Mouse (Mus musculus) MEL (cell line): ENCODE measurements around the gene Pxn. TPM values are rescaled to one million over a fixed set of nuclear protein-coding genes. Genes with fewer than 3 reads are reported as not detected.

Experiments
- DNase-seq: peaks from one replicate; pipeline ENCODE4 v3.0.0; 2011; ENCODE audit warnings: low read depth, low spot score
- H3K27ac ChIP-seq: 2 replicates; pipeline ENCODE4 v1.5.1; 2012; ENCODE audit warnings: low read depth, mild to moderate bottlenecking, control low read depth, low read length, moderate library complexity; ENCODE audit not compliant: control insufficient read depth
- H3K27me3 ChIP-seq, 2 experiments: fragments of 150-350 bp in 1 of 2; sonication (generic) in 1 of 2; 2 replicates each; pipeline ENCODE4 v1.6.1; 2012; ENCODE audit warnings: low read length in 2 of 2, mild to moderate bottlenecking in 2 of 2, improper control_type of control experiment in 1 of 2, moderate library complexity in 1 of 2; ENCODE audit not compliant: insufficient read depth in 2 of 2, control insufficient read depth in 1 of 2
- H3K36me3 ChIP-seq, 2 experiments: 2 replicates each; pipeline ENCODE4 v1.6.1; 2012 to 2014; ENCODE audit warnings: low read length in 2 of 2, improper control_type of control experiment in 1 of 2, inconsistent platforms in 1 of 2, mild to moderate bottlenecking in 1 of 2; ENCODE audit not compliant: insufficient read depth in 2 of 2, control insufficient read depth in 1 of 2
- H3K4me1 ChIP-seq, 2 experiments: fragments of 150-350 bp in 1 of 2; sonication (generic) in 1 of 2; 2 replicates each; pipeline ENCODE4 v1.6.1; 2012; ENCODE audit warnings: low read length in 2 of 2, improper control_type of control experiment in 1 of 2, mild to moderate bottlenecking in 1 of 2; ENCODE audit not compliant: insufficient read depth in 2 of 2, control insufficient read depth in 1 of 2
- H3K4me3 ChIP-seq, 2 experiments: fragments of 150-350 bp in 1 of 2; sonication (generic) in 1 of 2; 2 replicates each; pipeline ENCODE4 v1.5.1; 2012; ENCODE audit warnings: low read depth in 2 of 2, low read length in 2 of 2, mild to moderate bottlenecking in 2 of 2, moderate library complexity in 2 of 2, control low read depth in 1 of 2, improper control_type of control experiment in 1 of 2; ENCODE audit not compliant: control insufficient read depth in 1 of 2, insufficient read depth in 1 of 2
- H3K79me2 ChIP-seq: 2 replicates; pipeline ENCODE4 v1.6.1; 2012; ENCODE audit warnings: mild to moderate bottlenecking, low read length, moderate library complexity; ENCODE audit not compliant: control insufficient read depth, poor library complexity, insufficient read depth
- H3K9ac ChIP-seq: 2 replicates; pipeline ENCODE4 v1.6.1; 2012; ENCODE audit warnings: low read depth, mild to moderate bottlenecking, control low read depth, low read length, moderate library complexity; ENCODE audit not compliant: control insufficient read depth, poor library complexity, severe bottlenecking
- H3K9me3 ChIP-seq: fragments of 150-350 bp; sonication (generic); replicated peaks from 2 replicates; pipeline ENCODE4 v1.6.1; 2012; ENCODE audit warnings: mild to moderate bottlenecking, low read length, improper control_type of control experiment, moderate library complexity; ENCODE audit not compliant: insufficient read depth
- BHLHE40 ChIP-seq: IDR thresholded peaks from 2 replicates; pipeline ENCODE4 v1.6.1; 2012; ENCODE audit warnings: low read depth, mild to moderate bottlenecking, inconsistent platforms, low read length, improper control_type of control experiment, borderline replicate concordance
- CHD1 ChIP-seq: IDR thresholded peaks from 2 replicates; pipeline ENCODE4 v1.6.1; 2012; ENCODE audit warnings: low read depth, mild to moderate bottlenecking, inconsistent platforms, low read length, improper control_type of control experiment
- CTCF ChIP-seq, 3 experiments: IDR thresholded peaks in 2 of 3; conservative IDR thresholded peaks in 1 of 3; 2 replicates each; pipeline ENCODE4 v1.5.1; 2011 to 2012; ENCODE audit warnings: low read length in 3 of 3, low read depth in 2 of 3, mild to moderate bottlenecking in 2 of 3, improper control_type of control experiment in 1 of 3, inconsistent platforms in 1 of 3, mixed read lengths in 1 of 3, moderate library complexity in 1 of 3; ENCODE audit not compliant: control insufficient read depth in 1 of 3, insufficient read depth in 1 of 3, poor library complexity in 1 of 3, severe bottlenecking in 1 of 3
- EP300 ChIP-seq, 2 experiments: IDR thresholded peaks; 2 replicates each; pipeline ENCODE4 v1.6.1; 2011; ENCODE audit warnings: improper control_type of control experiment in 2 of 2, low read length in 2 of 2, low read depth in 1 of 2, mild to moderate bottlenecking in 1 of 2
- ETS1 ChIP-seq: IDR thresholded peaks from 2 replicates; pipeline ENCODE4 v1.6.1; 2012; ENCODE audit warnings: low read depth, mild to moderate bottlenecking, inconsistent platforms, low read length, improper control_type of control experiment, moderate library complexity
- GATA1 ChIP-seq: IDR thresholded peaks from 2 replicates; pipeline ENCODE4 v1.6.1; 2011; ENCODE audit warnings: low read depth, low read length, improper control_type of control experiment
- MAFK ChIP-seq: IDR thresholded peaks from 2 replicates; pipeline ENCODE4 v1.6.1; 2011; ENCODE audit warnings: low read depth, mild to moderate bottlenecking, low read length, improper control_type of control experiment, borderline replicate concordance
- MAZ ChIP-seq: IDR thresholded peaks from 2 replicates; pipeline ENCODE4 v1.6.1; 2012; ENCODE audit warnings: low read depth, mild to moderate bottlenecking, inconsistent platforms, low read length, improper control_type of control experiment
- MEF2A ChIP-seq: IDR thresholded peaks from 2 replicates; pipeline ENCODE4 v1.6.1; 2014; ENCODE audit warnings: low read depth, mild to moderate bottlenecking, inconsistent platforms, low read length, improper control_type of control experiment; ENCODE audit not compliant: poor library complexity, insufficient replicate concordance, severe bottlenecking; ENCODE audit errors: extremely low read depth
- MXI1 ChIP-seq: IDR thresholded peaks from 2 replicates; pipeline ENCODE4 v1.6.1; 2011; ENCODE audit warnings: mild to moderate bottlenecking, low read depth, low read length, improper control_type of control experiment
- MYB ChIP-seq: IDR thresholded peaks from 2 replicates; pipeline ENCODE4 v1.6.1; 2011; ENCODE audit warnings: mild to moderate bottlenecking, low read depth, low read length, improper control_type of control experiment
- MYC ChIP-seq: IDR thresholded peaks from 2 replicates; pipeline ENCODE4 v1.6.1; 2011; ENCODE audit warnings: low read depth, mild to moderate bottlenecking, low read length, improper control_type of control experiment, moderate library complexity
- NRF1 ChIP-seq: IDR thresholded peaks from 2 replicates; pipeline ENCODE4 v1.6.1; 2014; ENCODE audit warnings: low read depth, mild to moderate bottlenecking, inconsistent platforms, low read length, improper control_type of control experiment, moderate library complexity; ENCODE audit not compliant: poor library complexity, insufficient read depth, severe bottlenecking
- POLR2AphosphoS2 ChIP-seq: IDR thresholded peaks from 2 replicates; pipeline ENCODE4 v1.6.1; 2011; ENCODE audit warnings: low read length, improper control_type of control experiment
- RAD21 ChIP-seq: IDR thresholded peaks from 2 replicates; pipeline ENCODE4 v1.6.1; 2011; ENCODE audit warnings: mild to moderate bottlenecking, low read depth, low read length, improper control_type of control experiment
- RCOR1 ChIP-seq: IDR thresholded peaks from 2 replicates; pipeline ENCODE4 v1.6.1; 2012; ENCODE audit warnings: low read depth, mild to moderate bottlenecking, inconsistent platforms, low read length, improper control_type of control experiment
- SIN3A ChIP-seq: IDR thresholded peaks from 2 replicates; pipeline ENCODE4 v1.6.1; 2012; ENCODE audit warnings: low read length, improper control_type of control experiment, inconsistent platforms
- SMC3 ChIP-seq: IDR thresholded peaks from 2 replicates; pipeline ENCODE4 v1.6.1; 2011; ENCODE audit warnings: low read depth, low read length, improper control_type of control experiment
- TAL1 ChIP-seq: IDR thresholded peaks from 2 replicates; pipeline ENCODE4 v1.6.1; 2012; ENCODE audit warnings: mild to moderate bottlenecking, inconsistent platforms, low read length, moderate library complexity, mixed read lengths
- TCF12 ChIP-seq: IDR thresholded peaks from 2 replicates; pipeline ENCODE4 v1.6.1; 2014; ENCODE audit warnings: low read depth, mild to moderate bottlenecking, inconsistent platforms, low read length, improper control_type of control experiment, moderate library complexity
- USF1 ChIP-seq: IDR thresholded peaks from 2 replicates; pipeline ENCODE4 v1.6.1; 2014; ENCODE audit warnings: low read depth, mild to moderate bottlenecking, inconsistent platforms, low read length, improper control_type of control experiment, moderate library complexity
- USF2 ChIP-seq, 2 experiments: IDR thresholded peaks; 2 replicates each; pipeline ENCODE4 v1.6.1; 2011 to 2012; ENCODE audit warnings: improper control_type of control experiment in 2 of 2, low read length in 2 of 2, borderline replicate concordance in 1 of 2, inconsistent platforms in 1 of 2, low read depth in 1 of 2, mild to moderate bottlenecking in 1 of 2; ENCODE audit not compliant: insufficient read depth in 1 of 2
- ZMIZ1 ChIP-seq: IDR thresholded peaks from 2 replicates; pipeline ENCODE4 v1.6.1; 2012; ENCODE audit warnings: low read depth, mild to moderate bottlenecking, inconsistent platforms, low read length, improper control_type of control experiment, moderate library complexity
- ZNF384 ChIP-seq: IDR thresholded peaks from 2 replicates; pipeline ENCODE4 v1.6.1; 2012; ENCODE audit warnings: low read depth, mild to moderate bottlenecking, inconsistent platforms, low read length, improper control_type of control experiment
- polyA plus RNA-seq, 2 experiments: library from polyadenylated mRNA; stranded (reverse) in 1 of 2; unstranded in 1 of 2; fragments of >175 nt in 1 of 2; fragments of >200 nt in 1 of 2; gene quantifications; 2 replicates each; pipeline versions ENCODE4 v1.2.1 to v1.2.4; 2012; ENCODE audit warnings: low replicate concordance in 2 of 2, low read depth in 1 of 2; ENCODE audit not compliant: insufficient read length in 2 of 2, insufficient read depth in 1 of 2, missing spikeins in 1 of 2
- total RNA-seq: library from RNA; depleted of rRNA; stranded (reverse); fragments of 300-350 nt; gene quantifications from 2 replicates; pipeline ENCODE4 v1.2.3, GENCODE M21; 2012

Gene Pxn
- total and polyA plus RNA-seq, 3 experiments = 15.2 to 167 (median 29.2) TPM

- Histone ChIP-seq H3K9me3 (no peaks in the 10 kb centered on the region), H3K36me3 (no peaks in the 10 kb centered on the region), H3K79me2 (peaks cover 6% of the 10 kb centered on the region), H3K4me1 (no peaks in the 10 kb centered on the region), H3K27me3 (no peaks in the 10 kb centered on the region), H3K27ac (no peak overlapping the region), H3K4me3 (no peak overlapping the region), H3K9ac (no peak overlapping the region)
- TF ChIP-seq USF1 (no peak), USF2 (IDR thresholded peaks at IDR 0.05; ENCODE audit: borderline replicate concordance in 1 of 2, insufficient read depth in 1 of 2, low read depth in 1 of 2, low read length in 2 of 2) (no peak), MAFK (no peak)
- DNase-seq = no peak
Observed at GRCm38 (mm10) chr5:115513721-115514120, 7.2 kb downstream of the Pxn start.

GRCm38 (mm10) chr5:115514346-115514745, 7.9 kb downstream of the Pxn start:
- no peak for DNase-seq
- Histone ChIP-seq H3K36me3 (no peaks in the 10 kb centered on the region), H3K27ac (no peak overlapping the region), H3K4me1 (no peaks in the 10 kb centered on the region), H3K79me2 (peaks cover 3% of the 10 kb centered on the region; the same call in 1 of the 2 replicates), H3K9me3 (no peaks in the 10 kb centered on the region), H3K27me3 (no peaks in the 10 kb centered on the region), H3K4me3 (no peak overlapping the region), H3K9ac (no peak overlapping the region)
- TF ChIP-seq NRF1 (no peak), MAZ (no peak), SMC3 (no peak), ZNF384 (no peak), RAD21 (no peak), TAL1 (no peak)

- H3K4me3 ChIP-seq = no peak overlapping the region
- DNase-seq = no peak
- no peak overlapping the region for H3K9ac ChIP-seq
- H3K36me3 ChIP-seq = no peaks in the 10 kb centered on the region; a peak in 1 of 4 replicates
- no peaks in the 10 kb centered on the region for H3K27me3 ChIP-seq
- TF ChIP-seq ZMIZ1 (no peak), POLR2AphosphoS2 (no peak), TCF12 (no peak), TAL1 (no peak), MYC (no peak), ETS1 (no peak), CTCF (IDR thresholded peaks at IDR 0.05 in 2 of 3, conservative IDR thresholded peaks at IDR 0.05 in 1 of 3; ENCODE audit: control insufficient read depth in 1 of 3, insufficient read depth in 1 of 3, low read depth in 2 of 3, low read length in 3 of 3, poor library complexity in 1 of 3, severe bottlenecking in 1 of 3) (no peak), BHLHE40 (no peak), MAFK (no peak), RCOR1 (no peak), ZNF384 (no peak), GATA1 (no peak), MXI1 (no peak), MAZ (no peak), CHD1 (no peak), EP300 (IDR thresholded peaks at IDR 0.05; ENCODE audit: low read depth in 1 of 2, low read length in 2 of 2) (no peak), MYB (no peak), MEF2A (no peak), RAD21 (no peak), SIN3A (no peak)
- H3K27ac ChIP-seq = no peak overlapping the region
- no peaks in the 10 kb centered on the region for H3K9me3 ChIP-seq
- H3K4me1 ChIP-seq = no peaks in the 10 kb centered on the region
- peaks cover 2% of the 10 kb centered on the region; the same call in 1 of the 2 replicates for H3K79me2 ChIP-seq
Observed at GRCm38 (mm10) chr5:115514896-115515587, 8.6 kb downstream of the Pxn start.
